Mouse (Mus musculus) T-helper 1 cell (primary cell): Measurements from ENCODE around the gene Snx9.

Experiments used
- in situ Hi-C: fragments of 300-600 bp; cut with MboI, MseI; formaldehyde crosslinking; loops from one replicate; pipeline ENCODE4 v1.15.1; 2025; ENCODE audit warnings: high pct_unique_total_duplicates

The Snx9 gene

GRCm38 (mm10) chr17:5923281-5923680, 82.2 kb downstream of the Snx9 start:
- in situ Hi-C loops, result no loop called here

GRCm38 (mm10) chr17:5924238-5924637, 83.1 kb downstream of the Snx9 start:
- in situ Hi-C loops, result no loop called here

- in situ Hi-C loops, result no loop called here
Observed at GRCm38 (mm10) chr17:5926710-5927109, 85.6 kb downstream of the Snx9 start.

DNA sequence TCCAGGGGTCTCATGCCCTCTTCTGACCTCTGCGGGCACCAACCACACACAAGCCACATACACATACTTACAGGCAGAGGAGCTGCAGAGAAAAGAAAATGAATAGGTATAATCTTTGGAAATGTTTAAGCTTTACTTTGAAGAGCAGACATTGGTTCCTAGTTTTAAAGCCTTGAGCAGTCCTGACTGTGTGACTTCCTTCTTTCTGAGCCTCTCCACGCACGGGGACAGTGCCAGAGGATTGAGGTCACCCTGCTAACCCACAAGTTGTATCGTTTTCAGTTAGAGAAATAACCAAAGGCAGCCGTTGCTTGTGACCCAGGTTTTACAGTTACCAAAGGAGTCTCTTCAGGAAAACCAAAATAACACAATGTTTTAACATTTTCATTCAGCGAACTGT, 87.9 kb downstream of the Snx9 start:
- in situ Hi-C loops, result no loop called here

DNA sequence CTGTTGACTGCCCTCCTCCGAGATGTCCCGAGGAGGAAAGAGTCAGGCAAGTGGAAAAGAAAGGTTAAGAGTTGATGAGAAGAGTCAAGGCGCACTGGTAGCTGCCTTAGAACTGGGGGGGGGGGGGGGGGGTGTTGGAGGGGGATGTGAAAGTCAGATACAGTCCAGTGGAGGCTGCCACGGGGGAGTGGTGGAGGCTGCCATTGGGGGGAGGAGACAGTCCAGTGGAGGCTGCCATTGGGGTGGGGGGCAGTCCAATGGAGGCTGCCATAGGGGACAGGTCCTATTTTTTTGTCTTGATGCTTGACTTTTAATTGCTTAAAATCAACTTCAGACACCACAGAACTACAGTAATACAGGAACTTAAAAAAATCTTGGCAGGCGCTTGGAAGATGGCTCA, 91.0 kb downstream of the Snx9 start:
- in situ Hi-C loops, result no loop called here

DNA sequence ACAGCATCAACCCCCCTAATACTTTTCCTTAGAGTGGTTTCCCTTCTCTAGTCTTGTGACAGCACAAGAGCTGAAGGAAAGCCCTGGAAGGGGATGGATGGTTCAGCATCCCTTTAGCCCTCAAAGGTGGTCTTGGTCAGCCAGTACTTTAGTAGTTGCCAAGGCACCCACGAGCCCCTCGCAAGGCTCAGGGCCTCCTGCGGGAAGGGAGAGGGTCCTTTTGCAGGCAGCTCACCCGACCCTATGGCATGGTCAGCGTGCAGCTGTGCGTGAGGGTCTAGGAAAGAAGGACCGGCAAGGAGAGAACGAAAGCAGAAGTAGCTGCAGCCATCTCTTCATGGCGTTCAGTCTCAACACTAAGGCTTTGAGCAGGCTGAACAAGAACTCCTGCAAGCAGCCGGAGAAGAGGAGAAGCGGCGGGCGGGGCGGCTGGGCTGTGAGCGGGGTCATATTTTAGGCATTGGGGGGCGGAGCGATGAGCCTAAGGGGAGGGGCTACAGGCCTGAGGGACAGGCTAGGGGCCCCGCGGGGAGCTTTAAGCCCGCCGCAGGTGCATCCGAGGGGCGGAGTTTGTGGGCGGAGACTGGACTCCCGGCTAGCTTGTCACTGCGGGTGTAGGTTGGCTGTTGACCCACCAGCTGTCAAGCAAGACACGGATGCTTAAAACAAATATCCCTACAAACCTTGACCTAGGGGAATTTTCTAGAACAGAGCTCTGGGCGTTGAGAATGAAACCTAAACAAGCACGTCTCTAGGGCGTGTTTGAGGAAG, 93.6 kb downstream of the Snx9 start:
- in situ Hi-C loops, result no loop called here

- in situ Hi-C loops, result no loop called here
Observed at GRCm38 (mm10) chr17:5935680-5936079, 94.6 kb downstream of the Snx9 start.

GRCm38 (mm10) chr17:5936276-5936675, 95.1 kb downstream of the Snx9 start:
- in situ Hi-C loops, result no loop called here

DNA sequence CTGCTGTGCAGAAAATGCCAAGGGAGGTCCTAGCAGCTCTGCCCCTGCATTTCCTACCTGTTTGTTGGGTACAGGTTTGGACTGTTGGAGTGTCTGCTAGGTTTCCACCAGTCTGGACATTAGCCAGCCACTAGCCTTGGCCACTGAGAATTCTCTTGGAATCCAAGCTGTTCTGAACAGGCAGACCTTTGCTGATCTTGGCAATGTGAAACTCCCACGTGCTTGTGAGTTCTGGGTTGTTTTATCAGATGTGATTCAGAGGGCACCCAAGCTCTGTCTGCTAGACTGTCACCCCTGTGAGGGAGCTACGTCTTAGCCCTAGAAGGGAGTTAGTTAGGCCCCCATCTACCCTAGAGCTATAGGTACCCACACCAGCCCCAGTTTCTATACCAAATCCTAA, 96.3 kb downstream of the Snx9 start:
- in situ Hi-C loops, result no loop called here

DNA sequence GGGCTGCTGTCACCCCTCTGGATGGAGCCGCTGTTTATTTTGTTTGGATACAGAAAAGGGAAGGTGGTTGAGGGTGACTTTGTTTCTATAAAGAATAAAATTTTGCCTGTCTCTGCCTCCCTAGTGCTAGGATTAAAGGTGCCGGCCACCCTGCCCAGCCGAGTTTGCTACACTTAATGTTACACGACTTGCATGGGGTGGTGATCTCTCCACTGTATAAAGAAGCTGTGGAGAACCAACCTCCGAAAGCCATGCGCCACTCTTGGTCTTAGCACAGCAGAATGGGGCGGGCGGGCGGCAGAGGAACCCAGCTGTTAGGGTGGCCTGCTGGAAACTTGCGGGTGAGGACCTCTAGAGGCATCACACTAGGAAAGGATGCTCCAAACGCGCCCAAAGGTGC, 98.7 kb downstream of the Snx9 start:
- in situ Hi-C loops, result loop anchor here (5.0 kb wide), 1 partner anchor 72 kb away; no protein-coding TSS in a partner anchor

GRCm38 (mm10) chr17:5940792-5941191, 99.7 kb downstream of the Snx9 start:
- in situ Hi-C loops, result loop anchor here (5.0 kb wide), 1 partner anchor 72 kb away; no protein-coding TSS in a partner anchor

GRCm38 (mm10) chr17:5941230-5942043, 100.3 kb downstream of the Snx9 start, which contains the start of gene Synj2:
Gene Synj2, plus strand, starts transcription at chr17:5941280.
- in situ Hi-C loops, result loop anchor here (5.0 kb wide), 1 partner anchor 71 kb away; no protein-coding TSS in a partner anchor

DNA sequence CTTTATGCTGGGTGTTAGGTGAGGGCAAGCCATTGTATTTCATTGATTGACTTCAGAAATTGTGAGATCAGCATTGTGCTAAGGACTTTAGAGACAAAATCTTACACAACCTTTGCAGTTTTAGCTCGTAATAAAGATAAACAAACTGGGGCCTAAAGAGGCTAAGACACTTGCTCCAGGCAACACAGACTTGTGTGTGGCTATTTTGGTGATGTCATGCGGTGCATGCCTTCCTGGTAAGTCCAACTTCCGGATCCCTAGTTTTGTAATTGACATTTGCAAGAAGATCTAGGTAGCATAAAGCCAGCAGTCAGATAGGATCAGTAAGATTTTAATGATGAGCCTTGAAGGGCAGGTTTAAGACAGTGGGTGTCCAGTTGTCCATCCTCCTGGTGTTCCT, 101.0 kb downstream of the Snx9 start:
- in situ Hi-C loops, result loop anchor here (5.0 kb wide), 1 partner anchor 70 kb away; no protein-coding TSS in a partner anchor

- in situ Hi-C loops, result loop anchor here (5.0 kb wide), 1 partner anchor 69 kb away; no protein-coding TSS in a partner anchor
Observed at GRCm38 (mm10) chr17:5943053-5943452, 101.9 kb downstream of the Snx9 start.

DNA sequence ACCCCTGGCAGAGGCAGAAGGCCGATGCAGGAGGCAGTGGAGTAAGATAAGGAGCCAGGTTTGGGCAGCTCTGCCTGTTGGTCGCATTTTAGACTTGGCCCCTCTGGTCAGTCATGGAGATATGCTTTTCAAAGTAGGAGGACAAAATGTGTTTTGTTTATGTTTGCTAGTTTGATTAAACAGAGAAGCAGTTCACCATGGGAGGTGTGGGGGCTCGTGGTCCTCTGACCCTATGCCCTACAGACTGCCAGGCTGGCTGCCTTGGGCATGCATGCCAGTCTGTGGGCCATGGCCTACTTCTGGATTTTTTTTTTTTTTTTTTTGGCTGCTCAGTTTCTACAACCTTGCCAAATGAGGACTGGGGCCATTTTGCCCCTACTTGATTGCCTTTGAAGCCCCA, 105.9 kb downstream of the Snx9 start:
- in situ Hi-C loops, result no loop called here

GRCm38 (mm10) chr17:5952455-5952854, 111.3 kb downstream of the Snx9 start:
- in situ Hi-C loops, result no loop called here

GRCm38 (mm10) chr17:5956350-5957000, 115.3 kb downstream of the Snx9 start:
- in situ Hi-C loops, result no loop called here

GRCm38 (mm10) chr17:5957097-5957496, 116.0 kb downstream of the Snx9 start:
- in situ Hi-C loops, result no loop called here

- in situ Hi-C loops, result no loop called here
Observed at GRCm38 (mm10) chr17:5958229-5958628, 117.1 kb downstream of the Snx9 start.

GRCm38 (mm10) chr17:5958636-5959035, 117.5 kb downstream of the Snx9 start:
- in situ Hi-C loops, result no loop called here

- in situ Hi-C loops, result no loop called here
Observed at GRCm38 (mm10) chr17:5959096-5959495, 118.0 kb downstream of the Snx9 start.

DNA sequence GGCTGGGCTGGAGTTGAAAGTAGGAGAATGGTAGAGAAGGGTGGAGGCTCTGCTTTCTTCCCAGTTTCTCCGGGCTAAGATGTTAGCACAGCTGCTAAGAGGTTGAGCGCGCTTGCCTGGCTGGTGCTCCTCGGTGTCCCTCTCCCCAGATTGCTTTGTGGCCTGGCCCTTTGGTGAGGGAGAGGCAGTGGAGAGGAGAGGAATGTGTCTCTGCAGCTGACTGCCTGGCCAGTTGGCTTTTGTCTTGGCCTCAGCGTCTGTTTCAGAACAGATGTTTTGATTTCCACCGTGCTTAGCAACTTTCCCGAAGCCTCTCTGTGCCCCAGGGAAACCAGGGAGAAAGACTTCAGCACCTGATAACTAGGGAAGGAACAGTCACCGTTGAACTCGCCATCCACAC, 118.7 kb downstream of the Snx9 start:
- in situ Hi-C loops, result no loop called here
